Mouse (Mus musculus): Measurements from ENCODE around the gene Chrnb1. TPM values are rescaled to one million over a fixed set of nuclear protein-coding genes. Genes with fewer than 3 reads are reported as not detected.

Gene Chrnb1
- polyA plus RNA-seq, 1 experiment from 2014 or later = 0.64 TPM

- Histone ChIP-seq H3K4me3 (peak overlapping the region; percentile 57), H3K27ac (peak overlapping the region; percentile 17; the same call in 1 of the 2 replicates)
Observed at GRCm38 (mm10) chr11:69803786-69804651, 8.3 kb upstream of the Chrnb1 start.

GRCm38 (mm10) chr11:69803328-69803727 is 7.6 kb upstream of the Chrnb1 start:
- 0 out of 2 replicates have a peak, but pooled peaks cover 5% of the 10 kb centered on the region for H3K9me3 ChIP-seq (replicated peaks)
- H3K27ac ChIP-seq = no peak overlapping the region
- H3K9ac ChIP-seq = peak overlapping the region; percentile 53
- no peaks in the 10 kb centered on the region for H3K36me3 ChIP-seq
- H3K27me3 ChIP-seq (replicated peaks) = peaks cover 98% of the 10 kb centered on the region
- H3K4me2 ChIP-seq = peak overlapping the region; percentile 70
- H3K4me3 ChIP-seq = peak overlapping the region; percentile 57
- peaks cover 53% of the 10 kb centered on the region for H3K4me1 ChIP-seq
- WGBS (ENCODE audit: insufficient replicate concordance) = 4% methylated on average over 12 of the region's 12 CpGs
- ATAC-seq = peak; percentile 31

More at GRCm38 (mm10) chr11:69803786-69804651, 8.3 kb upstream of the Chrnb1 start:
- peak overlapping the region; percentile 70 for H3K4me2 ChIP-seq
- WGBS (ENCODE audit: insufficient replicate concordance) = 3% methylated on average over 60 of the region's 60 CpGs
- peak overlapping the region; percentile 53 for H3K9ac ChIP-seq
- H3K9me3 ChIP-seq (replicated peaks) = 0 out of 2 replicates have a peak, but pooled peaks cover 5% of the 10 kb centered on the region
- peaks cover 91% of the 10 kb centered on the region for H3K27me3 ChIP-seq (replicated peaks)
- H3K4me1 ChIP-seq = peaks cover 53% of the 10 kb centered on the region
- peak; percentile 78 for ATAC-seq
- no peaks in the 10 kb centered on the region for H3K36me3 ChIP-seq

GRCm38 (mm10) chr11:69802648-69803105 is 6.9 kb upstream of the Chrnb1 start:
- under 1% methylated on average over 33 of the region's 33 CpGs for WGBS (ENCODE audit: insufficient replicate concordance)
- peak overlapping the region; percentile 57 for H3K4me3 ChIP-seq
- peak overlapping the region; percentile 70 for H3K4me2 ChIP-seq
- H3K27ac ChIP-seq = no peak overlapping the region
- peaks cover 53% of the 10 kb centered on the region for H3K4me1 ChIP-seq
- 0 out of 2 replicates have a peak, but pooled peaks have one; percentile 33 for ATAC-seq
- H3K36me3 ChIP-seq = no peaks in the 10 kb centered on the region
- peak overlapping the region; percentile 57 for H3K9ac ChIP-seq
- 0 out of 2 replicates have a peak, but pooled peaks cover 5% of the 10 kb centered on the region for H3K9me3 ChIP-seq (replicated peaks)
- peaks cover 100% of the 10 kb centered on the region for H3K27me3 ChIP-seq (replicated peaks)

- Histone ChIP-seq H3K27me3 (replicated peaks) (peaks cover 100% of the 10 kb centered on the region), H3K9me3 (replicated peaks) (0 out of 2 replicates have a peak, but pooled peaks cover 3% of the 10 kb centered on the region), H3K36me3 (no peaks in the 10 kb centered on the region), H3K27ac (no peak within 1 kb of the TSS), H3K4me3 (peak within 1 kb of the TSS; percentile 57), H3K4me2 (peak within 1 kb of the TSS; percentile 70), H3K9ac (peak within 1 kb of the TSS; percentile 57), H3K4me1 (peaks cover 53% of the 10 kb centered on the region)
- ATAC-seq = no peak
- WGBS (ENCODE audit: insufficient replicate concordance) = 4% methylated on average over 33 of the region's 33 CpGs
Observed at GRCm38 (mm10) chr11:69801379-69801977, 5.7 kb upstream of the Chrnb1 start, which contains the start of gene Fgf11. Gene Fgf11 (minus strand): TSS chr11:69801857.

- Histone ChIP-seq H3K9ac (peak overlapping the region; percentile 35; the same call in 1 of the 2 replicates), H3K4me2 (peak overlapping the region; percentile 64), H3K4me3 (peak overlapping the region; percentile 44), H3K27me3 (replicated peaks) (peaks cover 99% of the 10 kb centered on the region), H3K4me1 (peaks cover 60% of the 10 kb centered on the region), H3K36me3 (no peaks in the 10 kb centered on the region), H3K9me3 (replicated peaks) (no peaks in the 10 kb centered on the region), H3K27ac (no peak overlapping the region)
- under 1% methylated on average over 36 of the region's 36 CpGs for whole genome bisulfite sequencing (ENCODE audit: insufficient replicate concordance)
- no peak for ATAC-seq
Observed at GRCm38 (mm10) chr11:69800392-69801197, 4.9 kb upstream of the Chrnb1 start.

GRCm38 (mm10) chr11:69800138-69800391 is 4.3 kb upstream of the Chrnb1 start:
- Histone ChIP-seq H3K4me2 (peak overlapping the region; percentile 64), H3K4me3 (peak overlapping the region; percentile 44), H3K4me1 (peaks cover 62% of the 10 kb centered on the region), H3K27ac (no peak overlapping the region), H3K27me3 (replicated peaks) (peaks cover 94% of the 10 kb centered on the region), H3K36me3 (no peaks in the 10 kb centered on the region), H3K9ac (no peak overlapping the region), H3K9me3 (replicated peaks) (no peaks in the 10 kb centered on the region)
- 5% methylated on average over 11 of the region's 11 CpGs for WGBS (ENCODE audit: insufficient replicate concordance)
- no peak for ATAC-seq

GRCm38 (mm10) chr11:69799394-69800137 is 3.8 kb upstream of the Chrnb1 start:
- Histone ChIP-seq H3K9ac (no peak overlapping the region), H3K27me3 (replicated peaks) (peaks cover 89% of the 10 kb centered on the region), H3K4me3 (no peak overlapping the region), H3K9me3 (replicated peaks) (no peaks in the 10 kb centered on the region), H3K27ac (no peak overlapping the region), H3K4me1 (peaks cover 61% of the 10 kb centered on the region), H3K36me3 (no peaks in the 10 kb centered on the region), H3K4me2 (peak overlapping the region; percentile 64)
- ATAC-seq = no peak
- WGBS (ENCODE audit: insufficient replicate concordance) = 35% methylated on average over 12 of the region's 12 CpGs

- peaks cover 86% of the 10 kb centered on the region for H3K27me3 ChIP-seq (replicated peaks)
- ATAC-seq = no peak
- WGBS (ENCODE audit: insufficient replicate concordance) = 62% methylated on average over 7 of the region's 7 CpGs
Observed at GRCm38 (mm10) chr11:69797924-69798323, 2.2 kb upstream of the Chrnb1 start.

GRCm38 (mm10) chr11:69795983-69796435 is 266 bp upstream of the Chrnb1 start:
- peak overlapping the region; percentile 54 for H3K4me3 ChIP-seq
- no peak overlapping the region for H3K27ac ChIP-seq
- H3K36me3 ChIP-seq = no peaks in the 10 kb centered on the region
- H3K9me3 ChIP-seq (replicated peaks) = no peaks in the 10 kb centered on the region
- H3K27me3 ChIP-seq (replicated peaks) = peaks cover 77% of the 10 kb centered on the region
- H3K4me2 ChIP-seq = peak overlapping the region; percentile 88
- peak overlapping the region; percentile 64 for H3K9ac ChIP-seq
- 4% methylated on average over 13 of the region's 13 CpGs for WGBS (ENCODE audit: insufficient replicate concordance)
- no peak for ATAC-seq
- peaks cover 27% of the 10 kb centered on the region for H3K4me1 ChIP-seq

More at GRCm38 (mm10) chr11:69797924-69798323, 2.2 kb upstream of the Chrnb1 start:
- H3K9me3 ChIP-seq (replicated peaks) = no peaks in the 10 kb centered on the region
- H3K4me2 ChIP-seq = no peak overlapping the region
- H3K36me3 ChIP-seq = no peaks in the 10 kb centered on the region
- H3K9ac ChIP-seq = no peak overlapping the region
- H3K27ac ChIP-seq = no peak overlapping the region
- H3K4me1 ChIP-seq = peaks cover 45% of the 10 kb centered on the region
- no peak overlapping the region for H3K4me3 ChIP-seq

GRCm38 (mm10) chr11:69793429-69793828 is 2.3 kb downstream of the Chrnb1 start:
- ATAC-seq = no peak
- Histone ChIP-seq H3K4me3 (no peak overlapping the region), H3K9me3 (replicated peaks) (no peaks in the 10 kb centered on the region), H3K27ac (no peak overlapping the region), H3K27me3 (replicated peaks) (peaks cover 51% of the 10 kb centered on the region), H3K9ac (no peak overlapping the region), H3K4me1 (peaks cover 14% of the 10 kb centered on the region), H3K36me3 (no peaks in the 10 kb centered on the region), H3K4me2 (no peak overlapping the region)
- WGBS (ENCODE audit: insufficient replicate concordance) = 40% methylated on average over 5 of the region's 5 CpGs

- Histone ChIP-seq H3K9me3 (replicated peaks) (no peaks in the 10 kb centered on the region), H3K27ac (no peak overlapping the region), H3K36me3 (no peaks in the 10 kb centered on the region), H3K4me3 (no peak overlapping the region), H3K9ac (no peak overlapping the region), H3K4me1 (peaks cover 14% of the 10 kb centered on the region), H3K27me3 (replicated peaks) (peaks cover 31% of the 10 kb centered on the region), H3K4me2 (no peak overlapping the region)
- no peak for ATAC-seq
- 51% methylated on average over 5 of the region's 5 CpGs for WGBS (ENCODE audit: insufficient replicate concordance)
Observed at GRCm38 (mm10) chr11:69791420-69791819, 4.3 kb downstream of the Chrnb1 start.
